Mouse (Mus musculus) limb, embryonic 11.5 days (tissue): ENCODE results near the gene Foxred1. TPM values are rescaled to one million over a fixed set of nuclear protein-coding genes. Genes with fewer than 3 reads are reported as not detected.
A peak's percentile ranks its signal among the peaks of the same experiment; 100 is the strongest.

Experiments
- ATAC-seq: fragments of 200-750 bp; cut with Nextera tagmentation; 2 replicates; pipeline ENCODE4 v1.8.0; 2017; ENCODE audit warnings: low read depth; ENCODE audit not compliant: insufficient number of reproducible peaks, low FRiP score, low TSS enrichment
- DNase-seq: peaks from one replicate; pipeline ENCODE4 v3.0.0-alpha.2; 2015; ENCODE audit warnings: low spot score
- H3K27ac ChIP-seq: fragments of 300-500 bp; sonication (generic); replicated peaks from 2 replicates; pipeline ENCODE4 v1.5.1; 2014; ENCODE audit warnings: low read depth, mild to moderate bottlenecking, low read length
- H3K27me3 ChIP-seq: fragments of 300-500 bp; sonication (generic); 2 replicates; pipeline ENCODE4 v1.6.1; 2014; ENCODE audit warnings: mild to moderate bottlenecking, low read length, mixed read lengths; ENCODE audit not compliant: control insufficient read depth, insufficient read depth
- H3K36me3 ChIP-seq: fragments of 300-500 bp; sonication (generic); 2 replicates; pipeline ENCODE4 v1.6.1; 2014; ENCODE audit warnings: mild to moderate bottlenecking, low read length, moderate library complexity, mixed read lengths; ENCODE audit not compliant: control insufficient read depth, insufficient read depth
- H3K4me1 ChIP-seq: fragments of 300-500 bp; sonication (generic); 2 replicates; pipeline ENCODE4 v1.6.1; 2014; ENCODE audit warnings: low read length, mixed read lengths; ENCODE audit not compliant: control insufficient read depth, insufficient read depth
- H3K4me2 ChIP-seq: fragments of 300-500 bp; sonication (generic); 2 replicates; pipeline ENCODE4 v1.6.1; 2014; ENCODE audit warnings: low read depth, mild to moderate bottlenecking, moderate library complexity; ENCODE audit not compliant: severe bottlenecking
- H3K4me3 ChIP-seq: fragments of 300-500 bp; sonication (generic); 2 replicates; pipeline ENCODE4 v1.5.1; 2014; ENCODE audit warnings: low read depth, low read length
- H3K9ac ChIP-seq: fragments of 300-500 bp; sonication (generic); 2 replicates; pipeline ENCODE4 v1.6.1; 2014; ENCODE audit warnings: mild to moderate bottlenecking, low read length
- H3K9me3 ChIP-seq: fragments of 300-500 bp; sonication (generic); 2 replicates; pipeline ENCODE4 v1.6.1; 2016; ENCODE audit warnings: low read length; ENCODE audit not compliant: control insufficient read depth
- WGBS: fragments of 180-500 bp; shearing (Covaris S2); extraction: QIAGEN DNeasy Blood & Tissue Kit; methylation state at CpG from one replicate; pipeline ENCODE4 v1.1.7; 2014; 5-methylcytosine and 5-hydroxymethylcytosine counted together
- polyA plus RNA-seq: library from polyadenylated mRNA; unstranded; fragments of >200 nt; fragmentation: Nextera tagmentation; extraction: Ambion mirVana; gene quantifications from 2 replicates; pipeline ENCODE4 v1.2.1, GENCODE M21; 2014

The Foxred1 gene
- polyA plus RNA-seq, 1 experiment from 2014 or later, result 35.7 TPM

- Histone ChIP-seq H3K9me3 (no peaks in the 10 kb centered on the region), H3K27ac (no peak overlapping the region), H3K4me3 (no peak overlapping the region), H3K36me3 (no peaks in the 10 kb centered on the region; the same call in 1 of the 2 replicates), H3K4me2 (no peak overlapping the region), H3K4me1 (no peaks in the 10 kb centered on the region), H3K27me3 (no peaks in the 10 kb centered on the region), H3K9ac (no peak overlapping the region)
- ATAC-seq (0 out of 2 replicates have a peak, but pooled peaks have one; percentile 39), DNase-seq (peak; percentile 29)
- 40% methylated on average over 3 of the region's 3 CpGs for WGBS
Measured at GRCm38 (mm10) chr9:35166144-35166797, 44.6 kb downstream of the Foxred1 start.

- H3K9ac ChIP-seq, result no peak overlapping the region
- H3K9me3 ChIP-seq, result no peaks in the 10 kb centered on the region
- ATAC-seq, result no peak
- H3K27ac ChIP-seq, result no peak overlapping the region
- no peak for DNase-seq
- H3K4me1 ChIP-seq, result no peaks in the 10 kb centered on the region
- no peak overlapping the region for H3K4me3 ChIP-seq
- H3K36me3 ChIP-seq, result no peaks in the 10 kb centered on the region
- no peaks in the 10 kb centered on the region for H3K27me3 ChIP-seq
- 81% methylated on average over 5 of the region's 5 CpGs for WGBS
- no peak overlapping the region for H3K4me2 ChIP-seq
Measured at GRCm38 (mm10) chr9:35164142-35164874, 46.5 kb downstream of the Foxred1 start.

GRCm38 (mm10) chr9:35163011-35163690 is 47.7 kb downstream of the Foxred1 start:
- WGBS, result 95% methylated on average over 11 of the region's 11 CpGs
- no peaks in the 10 kb centered on the region for H3K27me3 ChIP-seq
- no peaks in the 10 kb centered on the region for H3K36me3 ChIP-seq
- H3K27ac ChIP-seq, result no peak overlapping the region
- no peak overlapping the region for H3K4me2 ChIP-seq
- no peak overlapping the region for H3K4me3 ChIP-seq
- no peaks in the 10 kb centered on the region for H3K9me3 ChIP-seq
- DNase-seq (no peak), ATAC-seq (no peak)
- no peaks in the 10 kb centered on the region for H3K4me1 ChIP-seq
- no peak overlapping the region for H3K9ac ChIP-seq

GRCm38 (mm10) chr9:35161721-35162120 is 49.1 kb downstream of the Foxred1 start:
- 90% methylated on average over 7 of the region's 7 CpGs for WGBS
- H3K36me3 ChIP-seq, result no peaks in the 10 kb centered on the region
- H3K27ac ChIP-seq, result no peak overlapping the region
- H3K4me2 ChIP-seq, result no peak overlapping the region
- DNase-seq, result no peak
- H3K27me3 ChIP-seq, result no peaks in the 10 kb centered on the region
- no peak for ATAC-seq
- no peak overlapping the region for H3K9ac ChIP-seq
- no peaks in the 10 kb centered on the region for H3K9me3 ChIP-seq
- no peaks in the 10 kb centered on the region for H3K4me1 ChIP-seq
- H3K4me3 ChIP-seq, result no peak overlapping the region

GRCm38 (mm10) chr9:35160662-35161061 is 50.2 kb downstream of the Foxred1 start:
- no peak for DNase-seq
- no peaks in the 10 kb centered on the region for H3K27me3 ChIP-seq
- no peak overlapping the region for H3K4me2 ChIP-seq
- WGBS, result 85% methylated on average over 2 of the region's 2 CpGs
- H3K9ac ChIP-seq, result no peak overlapping the region
- no peak overlapping the region for H3K4me3 ChIP-seq
- H3K27ac ChIP-seq, result no peak overlapping the region
- no peak for ATAC-seq
- no peaks in the 10 kb centered on the region for H3K36me3 ChIP-seq
- no peaks in the 10 kb centered on the region for H3K4me1 ChIP-seq
- H3K9me3 ChIP-seq, result no peaks in the 10 kb centered on the region

GRCm38 (mm10) chr9:35158477-35158876 is 52.4 kb downstream of the Foxred1 start:
- H3K4me2 ChIP-seq, result no peak overlapping the region
- no peaks in the 10 kb centered on the region for H3K36me3 ChIP-seq
- ATAC-seq (no peak), DNase-seq (no peak)
- H3K27ac ChIP-seq, result no peak overlapping the region
- no peaks in the 10 kb centered on the region for H3K9me3 ChIP-seq
- H3K27me3 ChIP-seq, result no peaks in the 10 kb centered on the region
- no peaks in the 10 kb centered on the region for H3K4me1 ChIP-seq
- no peak overlapping the region for H3K4me3 ChIP-seq
- 90% methylated on average over 3 of the region's 3 CpGs for WGBS
- H3K9ac ChIP-seq, result no peak overlapping the region

- Histone ChIP-seq H3K9me3 (no peaks in the 10 kb centered on the region), H3K4me1 (no peaks in the 10 kb centered on the region), H3K4me3 (no peak overlapping the region), H3K9ac (no peak overlapping the region), H3K27ac (no peak overlapping the region), H3K36me3 (no peaks in the 10 kb centered on the region), H3K4me2 (no peak overlapping the region), H3K27me3 (no peaks in the 10 kb centered on the region)
- 55% methylated on average over 4 of the region's 4 CpGs for WGBS
- no peak for DNase-seq
- ATAC-seq, result no peak
Measured at GRCm38 (mm10) chr9:35156862-35157261, 54.0 kb downstream of the Foxred1 start.

- no peak for DNase-seq
- Histone ChIP-seq H3K4me2 (no peak overlapping the region), H3K9me3 (no peaks in the 10 kb centered on the region), H3K4me1 (no peaks in the 10 kb centered on the region), H3K27ac (no peak overlapping the region), H3K27me3 (no peaks in the 10 kb centered on the region), H3K9ac (no peak overlapping the region), H3K36me3 (no peaks in the 10 kb centered on the region), H3K4me3 (no peak overlapping the region)
- 91% methylated on average over 5 of the region's 5 CpGs for WGBS
- ATAC-seq, result no peak
Measured at GRCm38 (mm10) chr9:35156002-35156710, 54.7 kb downstream of the Foxred1 start.
